Mouse (Mus musculus) limb, embryonic 11.5 days (tissue): ENCODE measurements at regions not wholly inside any gene's neighbourhood (a gene's known extent, or its start where the extent isn't known, plus 50 kb on each side); places are given as distances from the start of the nearest gene placed in this dataset.

ENCODE experiments used
- ATAC-seq: fragments of 200-750 bp; cut with Nextera tagmentation; 2 replicates; pipeline ENCODE4 v1.8.0; 2017; ENCODE audit warnings: low read depth; ENCODE audit not compliant: insufficient number of reproducible peaks, low FRiP score, low TSS enrichment
- DNase-seq: peaks from one replicate; pipeline ENCODE4 v3.0.0-alpha.2; 2015; ENCODE audit warnings: low spot score
- H3K27ac ChIP-seq: fragments of 300-500 bp; sonication (generic); replicated peaks from 2 replicates; pipeline ENCODE4 v1.5.1; 2014; ENCODE audit warnings: low read depth, mild to moderate bottlenecking, low read length
- H3K27me3 ChIP-seq: fragments of 300-500 bp; sonication (generic); 2 replicates; pipeline ENCODE4 v1.6.1; 2014; ENCODE audit warnings: mild to moderate bottlenecking, low read length, mixed read lengths; ENCODE audit not compliant: control insufficient read depth, insufficient read depth
- H3K36me3 ChIP-seq: fragments of 300-500 bp; sonication (generic); 2 replicates; pipeline ENCODE4 v1.6.1; 2014; ENCODE audit warnings: mild to moderate bottlenecking, low read length, moderate library complexity, mixed read lengths; ENCODE audit not compliant: control insufficient read depth, insufficient read depth
- H3K4me1 ChIP-seq: fragments of 300-500 bp; sonication (generic); 2 replicates; pipeline ENCODE4 v1.6.1; 2014; ENCODE audit warnings: low read length, mixed read lengths; ENCODE audit not compliant: control insufficient read depth, insufficient read depth
- H3K4me2 ChIP-seq: fragments of 300-500 bp; sonication (generic); 2 replicates; pipeline ENCODE4 v1.6.1; 2014; ENCODE audit warnings: low read depth, mild to moderate bottlenecking, moderate library complexity; ENCODE audit not compliant: severe bottlenecking
- H3K4me3 ChIP-seq: fragments of 300-500 bp; sonication (generic); 2 replicates; pipeline ENCODE4 v1.5.1; 2014; ENCODE audit warnings: low read depth, low read length
- H3K9ac ChIP-seq: fragments of 300-500 bp; sonication (generic); 2 replicates; pipeline ENCODE4 v1.6.1; 2014; ENCODE audit warnings: mild to moderate bottlenecking, low read length
- H3K9me3 ChIP-seq: fragments of 300-500 bp; sonication (generic); 2 replicates; pipeline ENCODE4 v1.6.1; 2016; ENCODE audit warnings: low read length; ENCODE audit not compliant: control insufficient read depth
- WGBS: fragments of 180-500 bp; shearing (Covaris S2); extraction: QIAGEN DNeasy Blood & Tissue Kit; methylation state at CpG from one replicate; pipeline ENCODE4 v1.1.7; 2014; 5-methylcytosine and 5-hydroxymethylcytosine counted together

GRCm38 (mm10) chr16:81041262-81041661 lies 159.2 kb upstream of the Ncam2 start:
- Histone ChIP-seq H3K36me3 (no peaks in the 10 kb centered on the region), H3K4me3 (no peak overlapping the region), H3K4me2 (no peak overlapping the region), H3K27me3 (no peaks in the 10 kb centered on the region), H3K9ac (no peak overlapping the region), H3K9me3 (no peaks in the 10 kb centered on the region), H3K4me1 (no peaks in the 10 kb centered on the region), H3K27ac (no peak overlapping the region)
- 76% methylated on average over 1 of the region's 1 CpGs for WGBS
- no peak for ATAC-seq
- DNase-seq = no peak

DNA sequence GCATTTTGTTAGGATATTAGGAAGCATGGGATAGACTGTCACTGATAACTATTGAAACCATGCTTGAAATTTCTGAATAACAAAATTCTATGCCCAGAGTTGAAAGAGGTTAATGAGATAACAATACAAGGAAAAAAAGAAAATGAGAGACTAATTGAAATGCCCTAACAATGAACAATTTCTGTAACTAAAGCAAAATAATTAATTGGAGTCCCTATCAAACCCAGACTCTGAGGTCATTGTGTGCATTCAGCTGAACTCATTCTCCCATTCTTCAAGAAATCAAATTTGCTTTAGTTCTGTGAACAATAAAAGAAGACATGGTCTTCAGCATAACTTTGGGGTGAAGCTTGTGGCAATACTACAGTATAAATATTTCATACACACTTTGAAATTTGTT lies 154.8 kb upstream of the Ncam2 start:
- Histone ChIP-seq H3K9ac (no peak overlapping the region), H3K4me2 (no peak overlapping the region), H3K9me3 (no peaks in the 10 kb centered on the region), H3K4me3 (no peak overlapping the region), H3K36me3 (no peaks in the 10 kb centered on the region), H3K27me3 (no peaks in the 10 kb centered on the region), H3K4me1 (no peaks in the 10 kb centered on the region), H3K27ac (no peak overlapping the region)
- no peak for DNase-seq
- no peak for ATAC-seq

DNA sequence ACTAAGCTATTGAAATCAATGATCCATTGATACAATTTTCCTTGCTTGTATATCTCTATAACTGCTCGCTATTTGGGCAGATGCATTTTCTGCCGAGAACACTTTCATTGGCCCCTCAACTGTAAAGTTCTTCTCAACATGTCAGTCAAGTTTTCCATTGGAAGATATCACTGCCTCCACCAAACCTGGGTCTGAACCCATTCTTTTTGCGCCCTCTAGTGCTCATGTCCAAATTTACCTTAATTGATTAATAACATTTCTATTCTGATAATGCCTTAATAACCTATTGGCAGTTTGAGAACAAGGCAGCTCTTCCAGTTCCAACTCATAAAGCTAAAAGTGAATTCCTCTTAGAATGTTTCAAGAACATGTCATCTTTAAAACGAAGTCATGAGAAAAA lies 132.2 kb upstream of the Ncam2 start:
- no peak for ATAC-seq
- H3K4me3 ChIP-seq = no peak overlapping the region
- no peaks in the 10 kb centered on the region for H3K9me3 ChIP-seq
- no peak overlapping the region for H3K4me2 ChIP-seq
- no peaks in the 10 kb centered on the region for H3K36me3 ChIP-seq
- H3K4me1 ChIP-seq = no peaks in the 10 kb centered on the region
- H3K9ac ChIP-seq = no peak overlapping the region
- no peaks in the 10 kb centered on the region for H3K27me3 ChIP-seq
- WGBS = 54% methylated on average over 4 of the region's 4 CpGs
- no peak for DNase-seq
- H3K27ac ChIP-seq = no peak overlapping the region
